Mouse (Mus musculus) lung, embryonic 16.5 days (tissue): Measurements from ENCODE around the gene Pld3. TPM values are rescaled to one million over a fixed set of nuclear protein-coding genes. Genes with fewer than 3 reads are reported as not detected.
A peak's percentile ranks its signal among the peaks of the same experiment; 100 is the strongest.

ENCODE experiments used
- ATAC-seq: fragments of 200-750 bp; cut with Nextera tagmentation; 2 replicates; pipeline ENCODE4 v1.8.0; 2017; ENCODE audit warnings: low read depth, mild to moderate bottlenecking, moderate library complexity
- H3K27ac ChIP-seq: fragments of 300-500 bp; sonication (generic); 2 replicates; pipeline ENCODE4 v1.5.1; 2014; ENCODE audit warnings: mild to moderate bottlenecking, control low read depth, low read length
- H3K27me3 ChIP-seq: fragments of 300-500 bp; sonication (generic); 2 replicates; pipeline ENCODE4 v1.6.1; 2014; ENCODE audit warnings: low read depth, low read length, mixed read lengths; ENCODE audit not compliant: control insufficient read depth, insufficient read depth
- H3K36me3 ChIP-seq: fragments of 300-500 bp; sonication (generic); 2 replicates; pipeline ENCODE4 v1.6.1; 2014; ENCODE audit warnings: low read length; ENCODE audit not compliant: control insufficient read depth, insufficient read depth
- H3K4me1 ChIP-seq: fragments of 300-500 bp; sonication (generic); replicated peaks from 2 replicates; pipeline ENCODE4 v1.6.1; 2014; ENCODE audit warnings: low read length, mixed read lengths; ENCODE audit not compliant: control insufficient read depth, insufficient read depth
- H3K4me2 ChIP-seq: fragments of 300-500 bp; sonication (generic); 2 replicates; pipeline ENCODE4 v1.6.1; 2014; ENCODE audit warnings: low read depth, low read length, control low read depth
- H3K4me3 ChIP-seq: fragments of 300-500 bp; sonication (generic); 2 replicates; pipeline ENCODE4 v1.5.1; 2014; ENCODE audit warnings: mild to moderate bottlenecking, low read length, control low read depth
- H3K9ac ChIP-seq: fragments of 300-500 bp; sonication (generic); 2 replicates; pipeline ENCODE4 v1.6.1; 2014; ENCODE audit warnings: low read length, control low read depth
- H3K9me3 ChIP-seq: fragments of 300-500 bp; sonication (generic); 2 replicates; pipeline ENCODE4 v1.6.1; 2016; ENCODE audit warnings: low read length; ENCODE audit not compliant: control insufficient read depth
- WGBS: fragments of 180-500 bp; shearing (Covaris S2); extraction: QIAGEN DNeasy Blood & Tissue Kit; methylation state at CpG from one replicate; pipeline ENCODE4 v1.1.7; 2014; 5-methylcytosine and 5-hydroxymethylcytosine counted together
- polyA plus RNA-seq: library from polyadenylated mRNA; unstranded; fragments of >200 nt; fragmentation: Nextera tagmentation; extraction: Ambion mirVana; gene quantifications from 2 replicates; pipeline ENCODE4 v1.2.1, GENCODE M21; 2015

The Pld3 gene
- polyA plus RNA-seq, 1 experiment from 2014 or later, result 85.6 TPM

DNA sequence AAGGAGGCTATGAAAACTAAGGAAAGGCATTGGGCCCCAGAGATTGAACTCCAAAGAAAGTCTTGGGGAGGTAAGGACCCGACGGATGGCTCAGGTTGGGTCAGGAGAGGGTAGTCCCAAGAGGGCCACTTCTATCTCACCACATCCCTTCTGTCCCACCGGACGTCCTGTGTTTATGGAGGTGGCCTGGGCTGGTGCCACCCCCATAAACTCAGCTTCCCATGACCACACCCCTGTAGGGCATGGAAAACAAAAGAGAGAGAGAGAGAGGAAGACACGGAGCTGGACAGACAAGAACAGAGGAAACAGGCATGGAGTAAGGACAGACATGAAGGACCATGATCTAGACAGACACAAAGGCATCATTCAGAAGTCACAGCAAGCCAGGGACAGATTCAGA, 59.6 kb downstream of the Pld3 start:
- WGBS, result 68% methylated on average over 5 of the region's 5 CpGs
- peaks cover 7% of the 10 kb centered on the region; the same call in 1 of the 2 replicates for H3K36me3 ChIP-seq
- H3K27ac ChIP-seq, result peak overlapping the region; percentile 79
- no peak overlapping the region for H3K4me2 ChIP-seq
- H3K9ac ChIP-seq, result no peak overlapping the region
- no peaks in the 10 kb centered on the region for H3K9me3 ChIP-seq
- H3K4me1 ChIP-seq, result peaks cover 26% of the 10 kb centered on the region
- H3K27me3 ChIP-seq, result no peaks in the 10 kb centered on the region
- no peak for ATAC-seq
- no peak overlapping the region for H3K4me3 ChIP-seq

GRCm38 (mm10) chr7:27493022-27493421, 60.0 kb downstream of the Pld3 start:
- no peak overlapping the region for H3K4me2 ChIP-seq
- no peaks in the 10 kb centered on the region for H3K9me3 ChIP-seq
- peaks cover 7% of the 10 kb centered on the region; the same call in 1 of the 2 replicates for H3K36me3 ChIP-seq
- WGBS, result 52% methylated on average over 3 of the region's 3 CpGs
- H3K27ac ChIP-seq, result peak overlapping the region; percentile 79
- H3K9ac ChIP-seq, result no peak overlapping the region
- H3K27me3 ChIP-seq, result no peaks in the 10 kb centered on the region
- H3K4me3 ChIP-seq, result no peak overlapping the region
- no peak for ATAC-seq
- peaks cover 30% of the 10 kb centered on the region for H3K4me1 ChIP-seq

GRCm38 (mm10) chr7:27491856-27492255, 61.2 kb downstream of the Pld3 start:
- Histone ChIP-seq H3K27me3 (no peaks in the 10 kb centered on the region), H3K4me1 (peaks cover 32% of the 10 kb centered on the region), H3K4me3 (no peak overlapping the region), H3K4me2 (no peak overlapping the region), H3K9ac (peak overlapping the region; percentile 42), H3K27ac (peak overlapping the region; percentile 92), H3K36me3 (peaks cover 7% of the 10 kb centered on the region; the same call in 1 of the 2 replicates), H3K9me3 (no peaks in the 10 kb centered on the region)
- ATAC-seq, result no peak
- 48% methylated on average over 7 of the region's 7 CpGs for whole genome bisulfite sequencing

DNA sequence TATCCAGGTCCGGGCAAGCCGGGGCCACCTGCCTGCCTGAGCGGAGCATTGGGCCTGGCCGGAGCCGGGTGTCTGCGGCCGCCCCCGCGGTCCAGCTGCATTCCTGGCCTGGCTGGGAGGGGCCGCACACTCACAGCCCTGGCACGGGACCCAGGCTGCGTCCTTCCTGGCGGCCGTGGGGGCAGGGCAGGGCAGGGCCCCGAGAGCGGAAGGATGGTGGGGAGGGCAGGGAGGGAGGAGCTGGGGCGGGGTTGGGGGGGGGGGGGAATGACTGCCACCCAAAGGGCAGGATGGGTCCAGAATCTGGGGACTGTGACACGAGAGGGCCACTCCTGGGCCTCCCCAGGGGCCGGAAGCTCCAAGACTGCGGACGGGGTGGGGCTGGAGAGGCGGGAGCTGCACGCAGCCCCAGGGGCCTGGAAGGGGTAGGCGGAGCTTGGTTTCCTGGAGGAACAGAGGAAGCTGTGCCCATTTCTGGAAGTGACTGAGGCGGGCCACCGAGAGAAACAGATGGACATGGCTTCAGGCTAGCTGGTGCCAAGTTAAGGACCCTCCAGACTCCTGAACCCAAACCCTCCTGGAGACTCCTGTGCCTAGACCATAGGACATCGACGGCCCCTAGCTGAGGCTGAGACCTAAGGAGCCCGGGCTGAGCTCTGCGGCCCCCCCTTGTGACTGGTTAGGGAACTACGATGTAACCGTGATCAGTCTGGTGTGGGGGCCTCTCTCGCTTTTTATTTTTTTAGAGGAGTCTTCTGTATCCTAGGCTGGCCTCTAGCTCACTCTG, 62.3 kb downstream of the Pld3 start:
- Histone ChIP-seq H3K27me3 (no peaks in the 10 kb centered on the region), H3K4me2 (peak overlapping the region; percentile 59), H3K4me1 (peaks cover 33% of the 10 kb centered on the region), H3K9me3 (no peaks in the 10 kb centered on the region), H3K36me3 (peaks cover 7% of the 10 kb centered on the region; the same call in 1 of the 2 replicates), H3K27ac (peak overlapping the region; percentile 92), H3K9ac (peak overlapping the region; percentile 60), H3K4me3 (peak overlapping the region; percentile 43)
- WGBS, result 0% methylated on average over 29 of the region's 33 CpGs
- peak; percentile 86 for ATAC-seq

- H3K4me1 ChIP-seq, result peaks cover 36% of the 10 kb centered on the region
- H3K4me3 ChIP-seq, result peak overlapping the region; percentile 43
- 19% methylated on average over 4 of the region's 4 CpGs for WGBS
- H3K9ac ChIP-seq, result peak overlapping the region; percentile 60
- no peaks in the 10 kb centered on the region for H3K27me3 ChIP-seq
- no peak for ATAC-seq
- H3K9me3 ChIP-seq, result no peaks in the 10 kb centered on the region
- H3K36me3 ChIP-seq, result peaks cover 7% of the 10 kb centered on the region; the same call in 1 of the 2 replicates
- H3K4me2 ChIP-seq, result peak overlapping the region; percentile 59
- peak overlapping the region; percentile 92 for H3K27ac ChIP-seq
Observed at GRCm38 (mm10) chr7:27490227-27490542, 62.8 kb downstream of the Pld3 start.

- Histone ChIP-seq H3K36me3 (peaks cover 7% of the 10 kb centered on the region; the same call in 1 of the 2 replicates), H3K9me3 (no peaks in the 10 kb centered on the region), H3K4me2 (no peak overlapping the region), H3K27me3 (no peaks in the 10 kb centered on the region), H3K4me1 (peaks cover 36% of the 10 kb centered on the region), H3K9ac (peak overlapping the region; percentile 60), H3K27ac (peak overlapping the region; percentile 92; the same call in 1 of the 2 replicates), H3K4me3 (no peak overlapping the region)
- ATAC-seq, result no peak
- 85% methylated on average over 25 of the region's 25 CpGs for WGBS
Observed at GRCm38 (mm10) chr7:27489270-27489869, 63.6 kb downstream of the Pld3 start.

DNA sequence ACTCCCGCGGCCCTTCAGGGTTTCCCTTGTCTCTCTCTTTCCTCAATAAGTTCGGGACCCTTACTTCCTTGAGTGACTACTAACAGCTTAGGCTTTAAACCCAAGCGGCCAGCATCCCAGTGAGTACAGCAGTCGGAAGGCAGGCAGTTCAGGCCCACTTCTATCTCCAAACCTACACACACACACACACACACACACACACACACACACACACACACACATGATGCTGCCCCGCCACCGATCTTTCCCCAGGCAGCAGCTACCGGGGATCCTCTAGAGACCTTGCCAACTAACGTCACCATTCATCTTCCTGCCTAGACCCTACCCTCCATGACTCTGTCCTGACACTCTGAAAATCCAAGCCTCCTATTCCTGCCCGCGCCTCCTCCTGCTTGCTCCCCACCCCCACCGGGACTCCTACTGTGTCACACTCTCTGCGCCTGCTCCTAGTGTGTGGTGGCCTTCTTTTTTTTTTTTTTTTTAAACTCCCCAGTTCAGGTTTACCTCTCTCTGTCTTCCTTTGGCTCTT, 65.2 kb downstream of the Pld3 start:
- no peaks in the 10 kb centered on the region for H3K27me3 ChIP-seq
- WGBS, result under 1% methylated on average over 13 of the region's 13 CpGs
- H3K4me1 ChIP-seq, result peaks cover 36% of the 10 kb centered on the region
- peaks cover 7% of the 10 kb centered on the region; the same call in 1 of the 2 replicates for H3K36me3 ChIP-seq
- H3K4me2 ChIP-seq, result peak overlapping the region; percentile 64
- no peaks in the 10 kb centered on the region for H3K9me3 ChIP-seq
- no peak for ATAC-seq
- peak overlapping the region; percentile 92 for H3K9ac ChIP-seq
- H3K27ac ChIP-seq, result peak overlapping the region; percentile 98
- peak overlapping the region; percentile 79 for H3K4me3 ChIP-seq

- peak within 1 kb of the TSS; percentile 79 for H3K4me3 ChIP-seq
- peak within 1 kb of the TSS; percentile 98 for H3K27ac ChIP-seq
- peaks cover 37% of the 10 kb centered on the region for H3K4me1 ChIP-seq
- no peaks in the 10 kb centered on the region for H3K27me3 ChIP-seq
- H3K9ac ChIP-seq, result peak within 1 kb of the TSS; percentile 92
- no peaks in the 10 kb centered on the region for H3K9me3 ChIP-seq
- ATAC-seq, result peak; percentile 88
- H3K4me2 ChIP-seq, result peak within 1 kb of the TSS; percentile 83
- under 1% methylated on average over 64 of the region's 80 CpGs for WGBS
- peaks cover 7% of the 10 kb centered on the region; the same call in 1 of the 2 replicates for H3K36me3 ChIP-seq
Observed at GRCm38 (mm10) chr7:27486770-27487697, 66.0 kb downstream of the Pld3 start, which contains the start of gene Sertad1. Gene Sertad1, plus strand, starts transcription at chr7:27486910.
